Mouse (Mus musculus) c-Kit-negative CD71-positive TER-119-positive erythroid progenitor cells, embryonic 14.5 days (primary cell): ENCODE data around the gene Ctsf.
"Not testable (repeated sequence)": the region's sequence is repeated elsewhere in the genome, so short reads cannot be mapped to it uniquely, and the experiment has no call there.

Experiments used
- DNase-seq: peaks from one replicate; pipeline ENCODE4 v3.0.0-alpha.2; 2013; ENCODE audit warnings: low read depth, low spot score

Ctsf gene

DNA sequence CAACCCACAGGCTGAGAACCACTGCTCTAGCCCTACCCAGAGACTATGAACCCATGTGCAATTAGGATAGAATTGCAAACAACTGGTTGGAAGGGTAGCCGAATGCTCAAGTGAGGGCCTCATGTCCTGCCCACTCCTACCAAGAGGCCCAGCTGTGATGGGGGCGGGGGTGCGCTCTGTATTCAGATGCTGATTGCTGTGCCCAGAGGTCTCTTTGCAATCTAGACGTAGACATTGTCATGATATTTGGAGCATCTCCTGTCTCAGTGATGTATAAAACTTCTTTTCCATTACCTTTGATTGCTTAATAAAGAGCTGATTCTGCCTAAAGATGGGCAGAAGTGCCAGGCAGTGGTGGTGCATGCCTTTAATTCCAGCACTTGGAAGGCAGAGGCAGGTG lies 5.1 kb upstream of the Ctsf start:
- no peak for DNase-seq

DNA sequence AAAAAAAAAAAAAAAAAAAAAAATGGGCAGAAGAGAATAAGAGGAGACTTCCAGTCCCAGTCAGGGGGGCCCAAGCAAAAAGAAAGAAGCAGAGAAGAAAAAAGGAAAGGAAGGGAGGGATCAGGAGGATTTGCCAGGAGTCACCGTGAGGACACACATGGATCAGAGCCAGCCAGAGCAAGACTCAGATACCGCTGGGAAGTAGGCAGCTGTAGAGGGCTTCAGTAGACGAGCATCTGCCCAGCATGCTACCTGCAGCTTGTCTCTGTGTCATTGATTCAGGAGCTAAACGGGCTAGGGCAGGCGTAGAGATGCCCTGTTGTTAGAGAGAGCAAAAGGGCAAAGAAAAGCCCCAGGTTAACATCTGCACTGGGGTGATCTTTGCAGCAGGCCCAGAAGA lies 4.6 kb upstream of the Ctsf start:
- DNase-seq = no peak

DNA sequence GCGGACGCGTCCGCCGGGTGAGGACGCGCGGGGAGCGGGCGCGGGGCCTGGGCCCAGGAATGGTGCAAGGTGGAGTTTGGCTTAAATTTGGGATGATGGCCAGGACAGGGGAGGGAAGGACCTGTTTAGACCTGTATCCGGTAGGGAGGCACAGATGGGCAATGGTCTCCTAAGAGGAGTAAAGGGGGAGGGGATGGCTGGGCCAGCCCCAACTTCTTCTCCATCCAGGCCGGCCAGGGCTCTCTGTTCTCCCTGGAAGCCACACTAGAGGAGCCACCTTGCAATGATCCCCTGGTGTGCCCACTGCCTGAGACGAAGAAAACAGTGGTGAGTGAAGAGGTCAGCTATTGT lies 515 bp downstream of the Ctsf start:
- no peak for DNase-seq

DNA sequence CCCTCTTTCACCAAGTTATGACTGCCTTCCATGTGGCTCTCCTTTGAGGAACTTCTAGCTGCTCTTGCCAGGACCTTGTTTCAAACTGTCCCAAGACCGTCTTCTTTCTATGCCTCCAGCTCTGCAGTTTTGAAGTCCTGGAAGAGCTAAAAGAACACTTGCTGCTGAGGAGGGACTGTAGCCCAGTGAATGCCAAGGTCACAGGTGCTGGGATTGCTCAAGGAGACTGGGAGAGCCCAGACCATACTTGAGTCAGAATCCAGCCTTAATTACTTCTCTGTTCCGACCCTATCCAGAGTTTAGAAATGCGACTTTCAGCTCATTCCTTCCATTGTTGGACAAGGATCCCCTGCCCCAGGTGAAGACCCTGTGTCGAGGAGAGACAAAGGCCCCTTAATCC lies 1.0 kb downstream of the Ctsf start:
- DNase-seq = no peak

DNA sequence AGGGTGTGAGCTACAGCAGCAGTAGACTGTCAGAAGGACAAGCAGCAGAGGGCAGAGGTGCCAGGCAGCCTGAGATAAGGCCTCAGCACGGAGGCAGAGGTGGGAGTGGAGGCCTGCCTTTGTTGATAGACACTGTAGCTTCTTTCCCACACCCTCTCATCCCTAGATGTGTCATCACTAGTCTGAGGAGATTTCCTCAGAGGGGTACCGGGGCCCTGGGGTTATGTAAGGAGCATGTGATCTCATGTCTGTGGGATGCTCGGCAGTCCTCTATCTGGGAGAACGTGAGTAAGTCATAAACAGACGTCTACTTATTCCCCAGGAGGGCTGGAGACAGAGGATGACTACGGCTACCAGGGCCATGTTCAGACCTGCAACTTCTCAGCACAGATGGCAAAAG lies 4.2 kb downstream of the Ctsf start:
- DNase-seq = peak; percentile 80

DNA sequence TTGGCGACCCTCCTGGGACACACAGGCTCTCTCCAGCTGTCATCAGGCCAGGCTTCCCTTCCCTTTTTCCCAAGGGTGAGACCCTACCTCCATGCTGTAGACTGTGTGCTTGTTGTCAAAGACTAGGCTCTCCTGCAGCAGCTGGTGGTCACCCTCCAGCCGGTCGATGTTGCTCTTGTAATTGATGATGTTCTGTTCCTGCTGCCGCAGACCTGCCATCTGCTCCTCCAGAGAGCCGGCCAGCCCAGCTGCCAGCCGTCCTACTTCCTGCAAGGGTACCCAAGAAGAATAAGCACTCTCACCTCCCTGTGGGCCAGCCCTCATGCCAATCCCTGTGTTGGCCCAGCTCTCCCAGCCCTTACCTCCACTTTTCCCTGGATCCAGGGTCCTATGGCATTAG lies 8.1 kb downstream of the Ctsf start:
- no peak for DNase-seq

DNA sequence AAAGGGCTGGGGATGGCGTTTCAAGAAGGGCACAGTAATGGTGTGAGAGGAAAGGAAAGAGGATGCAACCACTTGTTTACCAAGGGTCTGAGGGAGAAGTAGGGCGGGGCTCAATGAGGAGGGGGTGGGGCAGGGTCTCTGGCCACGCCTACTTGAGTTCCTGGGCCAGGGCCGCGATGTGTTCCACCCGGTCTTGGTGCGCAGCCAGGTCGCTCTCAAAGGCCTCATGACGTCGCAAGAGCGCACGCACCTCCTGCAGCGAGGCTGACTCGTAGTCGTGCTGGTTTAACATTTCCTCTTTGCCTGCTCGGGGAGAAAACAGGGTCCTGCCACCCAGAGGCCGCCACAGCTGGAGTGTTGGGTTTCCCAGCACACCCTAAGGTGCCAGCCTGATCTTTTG lies 10.2 kb downstream of the Ctsf start:
- DNase-seq = no peak

DNA sequence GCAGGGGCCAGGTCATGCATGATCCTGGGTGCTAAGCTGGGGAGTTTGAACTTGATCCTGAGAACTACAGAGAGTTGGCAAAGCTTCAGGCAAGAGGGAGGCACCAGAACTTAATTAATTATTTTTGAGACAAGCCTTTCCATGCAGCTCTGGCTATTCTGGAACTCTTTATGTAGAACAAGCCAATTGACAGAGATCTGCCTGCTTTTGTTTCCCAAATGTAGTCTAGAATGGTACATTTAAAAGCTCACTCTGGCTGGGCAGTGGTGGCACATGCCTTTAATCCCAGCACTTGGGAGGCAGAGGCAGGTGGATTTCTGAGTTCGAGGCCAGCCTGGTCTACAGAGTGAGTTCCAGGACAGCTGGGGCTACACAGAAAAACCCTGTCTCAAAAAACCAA lies 19.7 kb downstream of the Ctsf start:
- not testable (repeated sequence) for DNase-seq

DNA sequence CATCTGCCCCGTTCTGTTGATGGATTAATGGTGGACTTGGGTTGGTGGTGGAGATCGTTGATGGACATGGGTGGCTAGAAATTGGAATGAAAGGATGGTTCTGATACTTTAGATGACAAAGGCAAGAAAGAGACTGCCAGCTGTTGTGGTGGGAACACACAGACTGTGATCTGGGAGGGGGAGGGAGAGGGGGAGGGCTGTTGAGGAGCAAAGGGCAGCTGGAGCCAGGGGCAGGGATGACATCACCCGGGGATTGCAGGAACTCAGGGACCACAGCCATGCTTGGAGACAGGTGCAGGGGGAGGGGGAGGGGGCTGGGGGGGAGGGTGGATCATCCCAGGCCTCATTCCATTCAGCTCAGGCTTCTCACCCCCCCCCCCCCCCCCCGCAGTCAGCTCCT lies 21.3 kb downstream of the Ctsf start:
- DNase-seq = no peak

DNA sequence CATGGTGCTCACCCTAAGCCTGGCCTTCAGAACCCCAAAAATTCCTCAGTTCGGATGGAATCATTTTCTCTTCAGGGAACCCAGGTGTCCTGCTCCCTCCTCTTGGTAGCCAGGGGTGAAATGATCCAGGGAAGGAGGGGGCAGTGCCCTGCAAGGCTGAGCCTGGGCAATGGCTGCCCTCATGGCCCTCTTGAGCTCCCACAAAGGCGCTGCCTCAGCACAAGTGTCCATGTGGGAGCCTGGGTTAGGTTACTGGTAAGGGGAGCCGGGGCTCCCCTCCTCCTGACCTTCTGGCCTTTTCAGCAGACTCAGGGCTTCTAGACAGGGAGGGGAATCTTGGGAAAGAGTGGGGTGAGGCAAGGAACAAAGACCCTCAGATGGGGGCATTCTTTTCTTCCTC lies 21.8 kb downstream of the Ctsf start:
- DNase-seq = no peak

DNA sequence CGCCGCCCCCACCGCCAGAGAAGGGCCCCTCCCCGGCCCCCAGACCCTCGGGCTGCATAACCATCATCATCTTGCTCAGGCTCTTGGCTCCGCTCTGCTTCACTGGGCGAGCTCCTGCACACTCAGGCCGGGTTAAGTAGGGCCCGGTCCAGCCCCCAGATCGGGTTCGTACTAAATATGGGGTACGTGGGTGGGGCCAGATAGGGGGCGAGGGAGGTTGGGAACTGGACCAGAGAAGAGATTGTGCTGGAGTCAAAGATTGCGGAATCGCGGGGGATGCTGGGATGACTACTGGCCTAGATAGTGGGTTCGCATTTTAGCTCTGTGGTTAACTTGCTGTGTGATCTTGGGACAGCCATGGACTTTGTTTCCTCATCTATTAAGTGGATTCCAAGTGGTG lies 22.9 kb downstream of the Ctsf start, which contains the start of gene Actn3:
Gene Actn3 (minus strand): TSS at position 125 of the 400 bp plus-strand sequence.
- DNase-seq = no peak

DNA sequence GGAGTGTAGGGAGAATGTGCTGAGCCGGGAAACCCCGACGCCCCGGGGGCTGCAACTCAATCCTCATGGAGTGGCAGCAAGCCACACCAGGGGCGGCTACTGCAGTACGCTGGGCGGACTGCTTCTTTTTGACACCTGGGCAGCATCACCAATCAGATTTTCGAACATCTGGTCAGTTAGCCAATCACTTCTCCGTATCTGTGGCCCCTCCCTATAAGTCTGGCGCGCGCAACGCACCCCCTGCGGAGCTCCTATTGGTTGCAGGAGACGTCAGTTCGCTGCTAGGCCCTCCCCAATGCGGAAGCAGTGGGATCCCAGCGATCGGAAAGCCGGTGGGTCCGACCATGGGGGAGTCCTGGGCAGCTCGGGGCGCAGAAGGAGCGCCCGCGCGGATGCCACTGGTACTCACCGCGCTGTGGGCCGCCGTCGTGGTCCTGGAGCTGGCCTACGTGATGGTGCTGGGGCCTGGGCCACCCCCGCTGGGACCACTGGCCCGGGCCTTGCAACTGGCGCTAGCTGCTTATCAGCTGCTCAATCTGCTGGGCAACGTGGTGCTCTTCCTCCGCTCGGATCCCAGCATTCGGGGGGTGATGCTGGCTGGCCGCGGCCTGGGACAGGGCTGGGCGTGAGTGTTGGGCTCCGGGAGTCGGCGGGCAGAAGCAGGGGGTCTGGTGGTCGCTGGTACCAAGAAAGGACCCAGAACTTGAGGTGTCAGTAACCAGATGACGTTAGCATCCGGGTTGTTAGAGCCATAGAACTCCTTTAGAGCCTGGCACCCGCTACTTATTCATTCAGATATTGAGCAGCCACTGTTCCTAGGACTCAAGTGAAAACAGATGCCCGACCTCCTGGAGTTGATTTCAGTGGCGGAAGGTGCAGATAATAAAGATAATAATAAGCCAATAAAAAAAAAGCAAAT lies 23.7 kb downstream of the Ctsf start, which contains the start of gene Zdhhc24:
Gene Zdhhc24 (plus strand): TSS at position 264 of the 919 bp plus-strand sequence.
- DNase-seq = peak; percentile 94

DNA sequence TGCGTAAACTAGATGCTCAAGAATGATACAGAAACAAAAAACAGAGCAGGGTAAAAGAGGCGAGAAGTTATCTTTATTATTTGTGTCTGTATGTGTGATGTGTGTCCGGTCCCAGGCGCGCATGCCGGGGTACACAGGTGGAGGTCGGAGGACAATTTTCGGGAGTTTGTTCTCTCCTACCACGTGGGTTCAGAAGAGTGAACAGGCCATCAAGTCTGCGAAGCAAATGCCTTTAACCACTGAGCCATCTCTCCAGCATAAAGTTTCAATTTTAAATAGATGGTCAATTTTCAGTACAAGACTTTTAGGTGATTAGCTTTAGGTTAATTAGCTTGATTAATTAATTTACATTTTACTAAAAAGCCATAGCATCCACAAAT lies 24.4 kb downstream of the Ctsf start:
- no peak for DNase-seq

DNA sequence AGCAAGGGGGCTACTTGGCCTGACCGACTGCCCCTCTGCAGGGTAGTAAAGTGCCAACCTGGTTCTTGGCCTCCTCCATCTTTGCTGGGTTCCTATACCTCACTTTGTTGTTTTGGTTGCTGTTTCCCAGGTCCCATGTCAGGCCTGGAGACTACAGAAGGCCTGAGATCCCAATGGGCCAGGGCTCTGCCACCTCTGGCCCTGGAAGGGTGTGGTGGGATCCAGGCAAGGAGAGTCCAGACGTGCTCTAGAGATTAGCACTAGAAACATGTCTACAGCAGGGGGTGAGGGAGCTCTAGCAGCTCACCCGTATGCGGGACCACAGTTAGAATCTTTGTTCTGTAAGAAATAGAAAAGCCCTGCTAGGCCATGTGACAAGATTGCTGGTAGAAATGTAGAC lies 29.0 kb downstream of the Ctsf start:
- no peak for DNase-seq

DNA sequence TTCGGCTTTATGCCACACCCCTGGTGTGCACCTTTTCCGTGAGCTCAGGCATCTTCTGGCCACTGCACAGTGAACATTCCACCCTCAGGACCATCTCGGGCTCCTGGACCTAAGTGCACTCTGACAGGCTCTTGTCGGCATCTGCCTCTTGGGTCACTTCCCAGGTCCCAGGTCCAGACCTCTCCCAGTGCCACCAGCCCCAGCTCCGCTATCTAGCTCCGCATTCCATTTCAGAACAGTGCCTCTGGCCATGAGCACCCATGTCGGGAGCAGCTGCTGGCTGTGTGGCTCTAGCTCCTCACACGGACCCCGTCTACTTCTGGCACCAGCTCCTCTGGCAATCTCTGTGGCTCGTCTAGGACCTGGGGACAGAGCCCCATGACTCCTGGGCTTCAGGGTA lies 34.9 kb downstream of the Ctsf start:
- DNase-seq = no peak

DNA sequence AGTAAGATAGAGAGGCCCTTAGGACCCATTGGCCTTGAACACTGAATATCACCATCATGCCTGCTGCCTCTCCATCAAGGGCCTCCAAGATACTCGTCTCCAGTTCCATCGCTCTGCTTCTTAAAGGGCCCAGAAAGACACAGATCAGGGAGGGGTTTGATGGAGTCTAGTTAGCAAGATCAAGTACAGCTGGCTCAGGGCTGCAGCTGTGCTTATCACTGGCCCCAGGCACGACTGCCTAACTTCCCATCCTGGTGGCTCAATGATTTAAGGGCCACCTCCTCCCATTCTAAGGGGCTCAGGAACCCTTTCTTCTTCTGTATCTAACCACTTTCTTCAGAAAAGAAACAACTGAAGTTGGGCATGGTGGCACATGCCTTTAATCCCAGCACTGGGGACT lies 36.9 kb downstream of the Ctsf start:
- no peak for DNase-seq

DNA sequence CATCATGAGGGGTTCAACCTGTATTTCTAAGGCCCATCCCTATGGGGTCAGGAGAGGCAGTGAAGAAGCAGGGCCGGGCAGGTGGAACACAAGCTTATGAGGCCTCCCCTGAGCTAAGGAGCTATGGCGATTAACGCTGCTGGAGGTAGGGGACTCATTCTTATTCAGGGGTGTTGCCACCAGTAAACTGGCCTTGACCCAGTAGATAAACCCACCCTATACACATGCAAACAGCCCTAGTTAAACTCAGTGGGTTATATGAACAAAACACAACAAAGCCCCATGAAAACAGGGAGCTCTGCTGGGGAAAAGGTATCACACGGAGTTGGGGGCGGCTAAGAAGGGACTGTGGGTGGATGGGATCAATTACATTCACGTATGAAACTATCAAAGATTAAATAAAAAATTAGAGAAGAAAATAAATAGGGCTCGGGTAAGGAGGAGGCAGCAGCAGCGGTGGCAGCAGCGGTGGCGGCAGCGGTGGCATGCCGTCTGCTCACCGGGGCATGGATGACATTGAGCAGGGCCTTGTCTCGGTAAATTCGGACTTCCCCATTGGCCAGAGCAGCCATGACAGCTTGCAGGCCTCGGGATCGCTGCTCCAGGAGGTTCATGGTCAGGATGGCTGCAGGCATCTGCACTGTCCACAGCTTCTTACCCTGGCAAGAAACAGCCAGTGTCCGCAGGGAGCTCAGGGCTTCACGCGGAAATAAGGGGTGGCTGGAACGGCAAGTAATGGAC lies 42.0 kb downstream of the Ctsf start:
- DNase-seq = no peak

DNA sequence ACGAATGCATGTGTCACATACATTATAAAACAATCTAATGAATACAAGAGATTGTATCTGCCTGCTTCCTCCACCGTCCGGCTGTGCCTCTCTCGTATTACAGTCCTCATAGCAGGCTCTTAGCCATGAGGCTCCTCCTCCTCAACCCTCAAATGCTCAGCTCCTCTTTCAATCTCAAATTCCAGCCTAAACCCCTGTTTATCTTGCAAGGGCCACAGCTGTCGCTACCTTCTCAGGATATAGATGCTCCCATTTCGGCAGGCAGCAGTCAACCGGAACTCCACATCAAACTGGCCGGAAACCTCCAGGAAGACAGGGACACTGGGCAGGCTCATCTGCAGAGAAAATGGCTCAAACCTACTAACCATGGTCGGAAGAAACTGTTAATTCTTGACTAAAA lies 44.0 kb downstream of the Ctsf start:
- DNase-seq = no peak

DNA sequence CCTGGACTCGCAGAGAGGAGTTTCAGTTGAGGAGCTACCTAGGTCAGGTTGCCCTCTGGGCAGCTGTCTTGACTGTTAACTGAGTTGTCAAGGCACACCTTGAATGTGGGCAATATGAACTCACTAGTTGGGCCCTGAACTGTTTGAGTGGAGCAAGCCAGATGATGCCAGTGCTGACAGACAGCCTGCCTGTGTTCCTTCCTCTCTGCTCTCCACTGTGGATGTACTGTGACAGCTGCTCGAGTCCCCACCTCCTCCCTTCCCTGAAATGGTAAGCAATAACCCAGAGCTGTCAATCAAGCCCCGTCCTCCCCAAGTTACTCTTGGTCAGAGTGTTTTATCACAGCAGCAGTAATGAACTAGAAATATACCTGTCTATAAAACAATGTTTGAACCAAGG lies 45.0 kb downstream of the Ctsf start:
- no peak for DNase-seq

DNA sequence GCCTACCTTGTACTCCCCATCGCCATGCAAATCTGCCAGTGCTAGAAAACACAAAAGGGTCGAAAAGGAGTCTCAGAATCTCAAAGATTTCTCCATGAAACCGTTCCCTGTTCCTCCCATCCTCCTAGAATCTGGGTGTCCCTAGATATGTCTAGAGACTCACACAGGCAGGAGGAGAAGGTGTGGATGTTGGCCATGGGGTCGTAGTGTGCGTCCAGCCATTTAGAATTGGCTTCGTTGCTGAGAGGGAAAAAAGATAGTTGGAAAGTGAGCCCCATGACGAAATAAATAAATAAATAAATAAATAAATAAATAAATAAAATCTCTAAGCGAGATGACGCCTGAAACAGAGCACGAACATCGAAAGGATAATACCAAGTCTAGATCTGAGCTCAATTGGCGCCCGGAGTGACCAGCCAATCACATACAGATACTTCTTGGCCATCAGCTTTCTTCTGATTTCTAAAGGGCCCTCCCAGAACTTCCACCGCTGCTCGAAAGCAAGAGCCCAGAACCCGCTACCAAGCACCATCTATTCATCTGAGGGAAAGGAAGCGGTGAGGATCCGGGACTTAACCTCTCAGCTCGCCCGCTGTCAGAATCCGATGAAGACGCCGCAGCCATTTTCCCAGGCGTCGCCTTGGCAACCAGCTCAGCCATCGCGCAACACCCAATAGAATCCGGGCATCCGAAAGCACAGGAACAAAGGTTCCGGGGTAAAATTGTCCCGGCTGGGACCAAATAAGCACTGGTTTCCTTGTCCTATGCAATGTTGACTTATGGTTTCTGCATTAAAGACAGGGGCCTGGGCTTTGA lies 51.3 kb downstream of the Ctsf start, which contains the start of gene Bbs1:
Gene Bbs1 (minus strand): TSS at position 650 of the 816 bp plus-strand sequence.
- DNase-seq = peak; percentile 72

DNA sequence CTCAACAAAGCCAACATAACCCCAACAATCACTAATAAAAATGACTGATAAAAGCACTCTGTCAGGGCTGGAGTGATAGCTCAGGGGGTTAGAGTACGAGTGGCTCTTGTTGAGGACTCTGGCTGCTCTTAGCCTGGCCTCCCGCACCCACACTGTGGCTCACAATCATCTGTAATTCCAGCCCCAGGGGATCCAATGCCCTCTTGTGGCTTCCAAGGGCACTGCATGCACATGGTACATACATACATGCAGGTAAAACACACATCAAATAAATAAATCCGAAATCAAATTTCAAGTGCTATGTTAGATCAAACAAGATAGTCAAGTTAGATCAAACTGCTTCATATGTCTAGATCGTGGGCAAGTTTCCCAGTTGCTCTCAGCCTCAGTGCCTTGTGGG lies 53.2 kb downstream of the Ctsf start:
- peak; percentile 54 for DNase-seq

DNA sequence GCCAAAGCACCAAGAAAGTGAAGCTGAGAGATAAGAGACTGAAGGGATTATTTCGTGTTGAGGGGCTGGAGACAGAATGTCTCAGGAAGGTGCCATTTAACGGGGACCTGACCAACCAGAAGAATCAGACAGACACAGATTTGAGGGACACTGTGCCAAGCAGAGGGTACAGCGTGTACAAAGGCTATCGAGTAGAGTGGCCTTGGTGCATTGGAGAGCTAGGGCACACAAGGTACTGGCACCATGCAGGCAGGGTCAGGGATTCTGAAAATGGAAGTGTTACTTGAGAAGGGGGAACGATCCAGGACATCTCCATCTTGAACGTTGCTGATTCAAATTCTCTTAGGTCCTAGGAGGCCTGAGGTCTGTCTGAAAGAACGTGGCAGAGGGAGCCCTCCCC lies 54.4 kb downstream of the Ctsf start:
- DNase-seq = no peak
